Mouse (Mus musculus) spleen, adult 2 months (tissue): ENCODE data around the gene Ncmap.

ENCODE experiments used
- CTCF ChIP-seq: fragments of 200-500 bp; IDR thresholded peaks from 2 replicates; pipeline ENCODE4 v1.5.1; 2011; ENCODE audit warnings: mild to moderate bottlenecking, inconsistent platforms; ENCODE audit not compliant: insufficient read depth, insufficient read length, insufficient replicate concordance; ENCODE audit errors: extremely low read depth
- POLR2A ChIP-seq: fragments of 200-500 bp; IDR thresholded peaks from 2 replicates; pipeline ENCODE4 v1.6.1; 2011; ENCODE audit warnings: low read depth, low read length, inconsistent platforms

- TF ChIP-seq CTCF (no peak), POLR2A (no peak)
Observed at GRCm38 (mm10) chr4:135397551-135397950, 476 bp downstream of the Ncmap start.
